Mouse (Mus musculus) lung, postnatal 0 days (tissue): ENCODE data around the gene Ppp1r9b.

ENCODE experiments used
- CTCF ChIP-seq: IDR thresholded peaks from 2 replicates; pipeline ENCODE4 v1.5.1; 2016; ENCODE audit warnings: antibody characterized with exemption, mild to moderate bottlenecking
- EP300 ChIP-seq: IDR thresholded peaks from 2 replicates; pipeline ENCODE4 v1.6.1; 2016; ENCODE audit warnings: antibody characterized with exemption, mild to moderate bottlenecking, control low read depth

DNA sequence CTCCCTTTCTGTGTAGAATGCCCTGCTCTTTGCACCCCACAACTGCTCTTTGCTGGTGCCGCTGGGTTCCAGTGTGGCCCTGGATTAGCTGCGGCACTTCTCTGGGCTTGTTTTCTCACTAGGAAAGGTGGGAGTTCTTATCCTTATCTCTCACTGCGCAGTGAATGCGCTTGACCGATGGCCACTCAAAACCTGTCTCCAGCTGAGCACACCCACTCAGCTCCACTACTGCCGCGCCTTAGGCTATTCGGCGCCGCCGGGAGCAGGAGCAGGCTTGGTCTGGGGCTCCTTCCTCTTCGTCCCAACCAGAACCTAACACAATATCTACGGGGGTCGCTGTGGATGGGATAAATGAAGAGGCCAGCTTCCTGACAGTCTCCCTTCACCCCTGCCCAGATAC, 42.8 kb downstream of the Ppp1r9b start:
- TF ChIP-seq EP300 (no peak), CTCF (no peak)
